Comparison of ENCODE assay signal across 8 mouse cellular contexts in genomic region chr7:3366705-3367516, GRCm38 (mm10). TPM values are rescaled to one million over a fixed set of nuclear protein-coding genes. Genes with fewer than 3 reads are reported as not detected.
DNase-seq lines count a peak whose midpoint lies in the region; ATAC-seq lines count a peak whose summit lies in the region.
"Had no signal": no experiment of that assay in that cellular context is flagged by ENCODE, and none has a peak within 500 bp of the region (broad histone marks: within the 10 kb centered on the region; RNA-seq: fewer than 3 reads in every experiment).

No protein-coding gene starts in this region.

- H3K27me3 ChIP-seq in kidney, embryonic 16.5 days (ENCODE audit: insufficient read depth, low read length): peaks cover 18% of the 10 kb centered on the region
- H3K27me3 ChIP-seq in hindbrain, embryonic 15.5 days: 0 out of 2 replicates have a peak, but pooled peaks cover 4% of the 10 kb centered on the region
- H3K27me3 ChIP-seq in midbrain, embryonic 16.5 days (ENCODE audit: control insufficient read depth, insufficient read depth, low read depth, low read length): no peaks in the 10 kb centered on the region

- H3K36me3 ChIP-seq in kidney, embryonic 16.5 days (ENCODE audit: insufficient read depth, low read length): no peaks in the 10 kb centered on the region
- H3K36me3 ChIP-seq in hindbrain, embryonic 15.5 days: peaks cover 11% of the 10 kb centered on the region
- peaks cover 2% of the 10 kb centered on the region; the same call in 1 of the 2 replicates for H3K36me3 ChIP-seq in midbrain, embryonic 16.5 days (ENCODE audit: control insufficient read depth, insufficient read depth, low read length)

- peak overlapping the region; percentile 15 for H3K4me3 ChIP-seq in kidney, embryonic 16.5 days (ENCODE audit: low read length)
- no peak overlapping the region for H3K4me3 ChIP-seq in hindbrain, embryonic 15.5 days
- no peak overlapping the region for H3K4me3 ChIP-seq in midbrain, embryonic 16.5 days (ENCODE audit: low read depth, low read length)

- H3K9me3 ChIP-seq in kidney, embryonic 16.5 days (ENCODE audit: low read length): no peaks in the 10 kb centered on the region
- H3K9me3 ChIP-seq in hindbrain, embryonic 15.5 days: no peaks in the 10 kb centered on the region
- H3K9me3 ChIP-seq in midbrain, embryonic 16.5 days (replicated peaks; ENCODE audit: control insufficient read depth, low read length, poor library complexity, severe bottlenecking): no peaks in the 10 kb centered on the region

- no peak for DNase-seq in kidney, adult 8-10 months
- peak; percentile 8 for DNase-seq in embryo, embryonic 10.5 days (ENCODE audit: low spot score)
- no peak for DNase-seq in gastrocnemius, adult 18-20 months (ENCODE audit: low spot score)
- no peak for DNase-seq in T-cell, adult 2 months (ENCODE audit: low spot score)
- DNase-seq: right cerebral cortex, postnatal 14 days had no signal

- H3K27ac ChIP-seq in kidney, embryonic 16.5 days (ENCODE audit: low read length): no peak overlapping the region
- no peak overlapping the region for H3K27ac ChIP-seq in hindbrain, embryonic 15.5 days (replicated peaks)
- H3K27ac ChIP-seq in midbrain, embryonic 16.5 days (ENCODE audit: low read length): no peak overlapping the region

- peak overlapping the region; percentile 48 for H3K4me2 ChIP-seq in kidney, embryonic 16.5 days (replicated peaks; ENCODE audit: low read depth, low read length)
- H3K4me2 ChIP-seq in hindbrain, embryonic 15.5 days: peak overlapping the region; percentile 18
- H3K4me2 ChIP-seq in midbrain, embryonic 16.5 days (ENCODE audit: low read length): peak overlapping the region; percentile 21; the same call in 1 of the 2 replicates

- H3K9ac ChIP-seq in kidney, embryonic 16.5 days (replicated peaks; ENCODE audit: low read length): no peak overlapping the region
- H3K9ac ChIP-seq in hindbrain, embryonic 15.5 days: no peak overlapping the region
- no peak overlapping the region for H3K9ac ChIP-seq in midbrain, embryonic 16.5 days (ENCODE audit: low read depth, low read length)

- ATAC-seq in kidney, embryonic 16.5 days (ENCODE audit: low FRiP score, low TSS enrichment): 0 out of 2 replicates have a peak, but pooled peaks have one; percentile 20
- no peak for ATAC-seq in hindbrain, embryonic 15.5 days (ENCODE audit: low FRiP score, low read depth)
- peak; percentile 38; the same call in 1 of the 2 replicates for ATAC-seq in midbrain, embryonic 16.5 days

- H3K4me1 ChIP-seq in kidney, embryonic 16.5 days (ENCODE audit: insufficient read depth, low read length): peaks cover 14% of the 10 kb centered on the region
- peaks cover 8% of the 10 kb centered on the region; the same call in 1 of the 2 replicates for H3K4me1 ChIP-seq in hindbrain, embryonic 15.5 days (replicated peaks)
- H3K4me1 ChIP-seq in midbrain, embryonic 16.5 days (ENCODE audit: control insufficient read depth, insufficient read depth, low read length): peaks cover 7% of the 10 kb centered on the region; the same call in 1 of the 2 replicates

- WGBS in kidney, embryonic 16.5 days: 13% methylated on average over 42 of the region's 42 CpGs
- WGBS in hindbrain, embryonic 15.5 days: 21% methylated on average over 42 of the region's 42 CpGs
- 23% methylated on average over 42 of the region's 42 CpGs for WGBS in midbrain, embryonic 16.5 days

RNA-seq across cellular contexts. Expression of gene Cacng8, which starts 23.6 kb away (rescaled TPM):
- 1.0 TPM in 2 replicates for polyA plus RNA-seq in kidney, embryonic 16.5 days (2015; fragmentation: Nextera tagmentation; extraction: Ambion mirVana)
- polyA plus RNA-seq in hindbrain, embryonic 15.5 days (2015; fragmentation: Nextera tagmentation; extraction: Ambion mirVana): 11.5 and 14.6 TPM in 2 replicates
- 13.3 and 17.3 TPM in 2 replicates for polyA plus RNA-seq in midbrain, embryonic 16.5 days (2015; fragmentation: Nextera tagmentation; extraction: Ambion mirVana)
- not detected for total RNA-seq in gastrocnemius, adult 18-20 months (2021)

RNA-seq across cellular contexts. Expression of gene Cacng7, which starts 34.2 kb away (rescaled TPM):
- 0.81 and 0.92 TPM in 2 replicates for polyA plus RNA-seq in kidney, embryonic 16.5 days (2015; fragmentation: Nextera tagmentation; extraction: Ambion mirVana)
- 3.9 and 4.1 TPM in 2 replicates for polyA plus RNA-seq in hindbrain, embryonic 15.5 days (2015; fragmentation: Nextera tagmentation; extraction: Ambion mirVana)
- polyA plus RNA-seq in midbrain, embryonic 16.5 days (2015; fragmentation: Nextera tagmentation; extraction: Ambion mirVana): 2.6 and 3.0 TPM in 2 replicates
- 10 to 100 TPM; 11.0 to 11.6 TPM for total RNA-seq in gastrocnemius, adult 18-20 months (2021)

RNA-seq across cellular contexts. Expression of gene Cacng6, which starts 57.1 kb away (rescaled TPM):
- polyA plus RNA-seq in kidney, embryonic 16.5 days (2015; fragmentation: Nextera tagmentation; extraction: Ambion mirVana): 0.19 and 0.22 TPM in 2 replicates
- 0.18 TPM in 1 of 2 replicates, not detected in the other for polyA plus RNA-seq in hindbrain, embryonic 15.5 days (2015; fragmentation: Nextera tagmentation; extraction: Ambion mirVana)
- polyA plus RNA-seq in midbrain, embryonic 16.5 days (2015; fragmentation: Nextera tagmentation; extraction: Ambion mirVana): 0.10 TPM in 1 of 2 replicates, not detected in the other
- 100 to 1,000 TPM; 125 to 129 TPM for total RNA-seq in gastrocnemius, adult 18-20 months (2021)
